Mouse (Mus musculus) heart, adult 2 months (tissue): ENCODE results near the gene Unc45b.

Experiments used
- CTCF ChIP-seq: fragments of 200-600 bp; IDR thresholded peaks from 2 replicates; pipeline ENCODE4 v1.8.1; 2022; ENCODE audit warnings: antibody characterized with exemption, mild to moderate bottlenecking, moderate library complexity
- POLR2A ChIP-seq: fragments of 200-500 bp; IDR thresholded peaks from 2 replicates; pipeline ENCODE4 v1.6.1; 2011; ENCODE audit warnings: mild to moderate bottlenecking, low read depth, low read length, control low read depth; ENCODE audit not compliant: insufficient read depth

- no peak for TF ChIP-seq CTCF
- TF ChIP-seq POLR2A = no peak
These were observed 63.6 kb downstream of the Unc45b start for GRCm38 (mm10) chr11:82973916-82974315.
